Mouse (Mus musculus) lung, embryonic 15.5 days (tissue): Measurements from ENCODE around the gene Olfr97. TPM values are rescaled to one million over a fixed set of nuclear protein-coding genes. Genes with fewer than 3 reads are reported as not detected.

Experiments
- ATAC-seq: fragments of 200-750 bp; cut with Nextera tagmentation; 2 replicates; pipeline ENCODE4 v1.8.0; 2017; ENCODE audit warnings: moderate number of reproducible peaks, borderline replicate concordance; ENCODE audit not compliant: low FRiP score, low TSS enrichment; ENCODE audit errors: extremely low read depth
- H3K27ac ChIP-seq: fragments of 300-500 bp; sonication (generic); 2 replicates; pipeline ENCODE4 v1.5.1; 2015; ENCODE audit warnings: moderate library complexity, mild to moderate bottlenecking, inconsistent platforms
- H3K27me3 ChIP-seq: fragments of 300-500 bp; sonication (generic); 2 replicates; pipeline ENCODE4 v1.6.1; 2015; ENCODE audit warnings: inconsistent platforms
- H3K36me3 ChIP-seq: fragments of 300-500 bp; sonication (generic); 2 replicates; pipeline ENCODE4 v1.6.1; 2015; ENCODE audit warnings: inconsistent platforms
- H3K4me1 ChIP-seq: fragments of 300-500 bp; sonication (generic); 2 replicates; pipeline ENCODE4 v1.6.1; 2015; ENCODE audit warnings: inconsistent platforms
- H3K4me2 ChIP-seq: fragments of 300-500 bp; sonication (generic); 2 replicates; pipeline ENCODE4 v1.6.1; 2015; ENCODE audit warnings: inconsistent platforms, mild to moderate bottlenecking, moderate library complexity
- H3K4me3 ChIP-seq: fragments of 300-500 bp; sonication (generic); 2 replicates; pipeline ENCODE4 v1.5.1; 2015; ENCODE audit warnings: mild to moderate bottlenecking, inconsistent platforms
- H3K9ac ChIP-seq: fragments of 300-500 bp; sonication (generic); 2 replicates; pipeline ENCODE4 v1.6.1; 2015; ENCODE audit warnings: inconsistent platforms
- H3K9me3 ChIP-seq: fragments of 300-500 bp; sonication (generic); 2 replicates; pipeline ENCODE4 v1.6.1; 2016; ENCODE audit warnings: inconsistent platforms
- WGBS: fragments of 180-500 bp; shearing (Covaris S2); methylation state at CpG from one replicate; pipeline ENCODE4 v1.1.7; 2015; 5-methylcytosine and 5-hydroxymethylcytosine counted together
- polyA plus RNA-seq: library from polyadenylated mRNA; unstranded; fragments of >200 nt; fragmentation: Nextera tagmentation; extraction: Ambion mirVana; gene quantifications from 2 replicates; pipeline ENCODE4 v1.2.1, GENCODE M21; 2015

The Olfr97 gene
- polyA plus RNA-seq, 1 experiment from 2014 or later: not detected

DNA sequence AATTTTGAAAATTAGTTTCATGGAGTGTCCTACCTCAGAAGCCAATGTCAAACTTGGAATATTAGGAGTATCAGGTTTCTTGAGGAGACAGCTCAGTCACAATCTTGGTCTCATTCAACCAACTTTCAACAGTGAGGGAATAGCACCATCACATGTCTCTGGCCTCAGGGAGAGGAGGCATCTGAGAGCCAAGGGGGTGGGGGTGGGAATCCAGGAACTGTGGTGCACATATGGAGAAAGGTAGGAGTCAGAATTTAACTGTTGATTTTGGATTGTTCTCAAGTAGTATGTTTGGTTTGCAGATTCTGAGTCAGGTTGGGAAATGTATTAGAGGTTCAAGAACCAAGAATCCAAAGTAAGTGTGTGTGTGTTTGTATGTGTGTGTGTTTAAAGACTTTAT, 44.1 kb downstream of the Olfr97 start:
- ATAC-seq: no peak
- Histone ChIP-seq H3K27ac (no peak overlapping the region), H3K4me3 (no peak overlapping the region), H3K4me1 (0 out of 2 replicates have a peak, but pooled peaks cover 9% of the 10 kb centered on the region), H3K36me3 (no peaks in the 10 kb centered on the region), H3K9me3 (no peaks in the 10 kb centered on the region), H3K9ac (no peak overlapping the region), H3K27me3 (peaks cover 34% of the 10 kb centered on the region), H3K4me2 (no peak overlapping the region)

- Histone ChIP-seq H3K27me3 (peaks cover 11% of the 10 kb centered on the region; the same call in 1 of the 2 replicates), H3K4me3 (no peak overlapping the region), H3K9me3 (no peaks in the 10 kb centered on the region), H3K9ac (no peak overlapping the region), H3K4me2 (no peak overlapping the region), H3K4me1 (no peaks in the 10 kb centered on the region), H3K36me3 (no peaks in the 10 kb centered on the region), H3K27ac (no peak overlapping the region)
- no peak for ATAC-seq
- 45% methylated on average over 2 of the region's 2 CpGs for WGBS
Measured at GRCm38 (mm10) chr17:37190711-37191110, 46.4 kb downstream of the Olfr97 start.

- H3K27ac ChIP-seq: no peak overlapping the region
- H3K9ac ChIP-seq: no peak overlapping the region
- H3K4me3 ChIP-seq: no peak overlapping the region
- H3K9me3 ChIP-seq: no peaks in the 10 kb centered on the region
- no peaks in the 10 kb centered on the region for H3K27me3 ChIP-seq
- H3K36me3 ChIP-seq: no peaks in the 10 kb centered on the region
- no peak for ATAC-seq
- no peaks in the 10 kb centered on the region for H3K4me1 ChIP-seq
- no peak overlapping the region for H3K4me2 ChIP-seq
- 31% methylated on average over 6 of the region's 6 CpGs for WGBS
Measured at GRCm38 (mm10) chr17:37185474-37185873, 51.7 kb downstream of the Olfr97 start.

Other genes starting within 250 kb of the Olfr97 start
- gene H2-M5, start 247.8 kb downstream of the Olfr97 start, polyA plus RNA-seq: 0.40 and 0.48 TPM in 2 replicates
- gene Zfp57, start 236.2 kb downstream of the Olfr97 start, polyA plus RNA-seq: 77.9 and 79.8 TPM in 2 replicates
- gene Mog, start 213.9 kb downstream of the Olfr97 start, polyA plus RNA-seq: 0.14 TPM in 1 of 2 replicates, not detected in the other
- gene Gabbr1, start 191.4 kb downstream of the Olfr97 start, polyA plus RNA-seq: 9.4 and 9.7 TPM in 2 replicates
- gene Olfr90, start 148.8 kb downstream of the Olfr97 start, polyA plus RNA-seq: not detected in 2 replicates
- not detected in 2 replicates for gene Olfr91, start 139.1 kb downstream of the Olfr97 start, polyA plus RNA-seq
- not detected in 2 replicates for gene Olfr92, start 117.2 kb downstream of the Olfr97 start, polyA plus RNA-seq
- gene Olfr93, start 75.8 kb downstream of the Olfr97 start, polyA plus RNA-seq: not detected in 2 replicates
- 0.86 TPM in 1 of 2 replicates, not detected in the other for gene Ubd, start 43.4 kb downstream of the Olfr97 start, polyA plus RNA-seq
- gene Olfr94, start 36.3 kb downstream of the Olfr97 start, polyA plus RNA-seq: not detected in 2 replicates
- not detected in 2 replicates for gene Olfr95, start 24.2 kb downstream of the Olfr97 start, polyA plus RNA-seq
- gene Olfr96, start 17.2 kb downstream of the Olfr97 start, polyA plus RNA-seq: not detected in 2 replicates
- not detected in 2 replicates for gene Olfr98, start 26.4 kb upstream of the Olfr97 start, polyA plus RNA-seq
- gene H2-M3, start 32.9 kb upstream of the Olfr97 start, polyA plus RNA-seq: 2.2 and 3.0 TPM in 2 replicates
- gene Olfr99, start 46.1 kb upstream of the Olfr97 start, polyA plus RNA-seq: not detected in 2 replicates
- gene Olfr101, start 67.0 kb upstream of the Olfr97 start, polyA plus RNA-seq: not detected in 2 replicates
- gene Olfr102, start 79.7 kb upstream of the Olfr97 start, polyA plus RNA-seq: not detected in 2 replicates
- not detected in 2 replicates for gene Olfr103, start 102.4 kb upstream of the Olfr97 start, polyA plus RNA-seq
- not detected in 2 replicates for gene Olfr104-ps, start 122.3 kb upstream of the Olfr97 start, polyA plus RNA-seq
- gene Olfr105-ps, start 141.7 kb upstream of the Olfr97 start, polyA plus RNA-seq: not detected in 2 replicates
- not detected in 2 replicates for gene Olfr106-ps, start 153.1 kb upstream of the Olfr97 start, polyA plus RNA-seq
- gene Olfr107, start 161.9 kb upstream of the Olfr97 start, polyA plus RNA-seq: not detected in 2 replicates
- gene Olfr108, start 208.2 kb upstream of the Olfr97 start, polyA plus RNA-seq: not detected in 2 replicates
- not detected in 2 replicates for gene Olfr109, start 221.6 kb upstream of the Olfr97 start, polyA plus RNA-seq
- gene H2-M2, start 246.2 kb upstream of the Olfr97 start, polyA plus RNA-seq: 0.11 TPM in 1 of 2 replicates, not detected in the other